11 mouse cellular contexts compared by ENCODE assay signal in the genomic region with DNA sequence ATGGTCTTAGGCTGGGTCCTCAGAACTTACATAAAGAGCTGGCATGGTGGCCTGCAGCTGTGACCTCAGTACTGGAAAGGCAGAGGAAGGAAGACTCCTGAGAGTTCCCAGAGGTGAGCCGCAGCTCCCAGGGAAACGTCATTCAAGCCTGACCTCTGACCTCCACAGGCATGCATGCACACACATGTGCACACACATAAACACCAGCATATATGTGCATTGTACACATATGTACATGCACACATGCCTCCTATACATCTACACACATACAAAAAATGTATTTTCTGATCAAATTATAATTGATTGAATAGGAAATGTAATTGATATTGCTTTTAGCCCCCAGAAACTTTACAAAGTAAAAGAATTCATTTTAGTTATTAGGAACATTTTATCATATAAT.
DNase-seq lines count a peak whose midpoint lies in the region; ATAC-seq and TF ChIP-seq lines count a peak whose summit lies in the region.
"Had no signal": no experiment of that assay in that cellular context is flagged by ENCODE, and none has a peak within 500 bp of the region (broad histone marks: within the 10 kb centered on the region; RNA-seq: fewer than 3 reads in every experiment).

No protein-coding gene starts in this region.

- H3K27me3 ChIP-seq in forebrain, embryonic 11.5 days (ENCODE audit: control insufficient read depth, insufficient read depth, low read length): no peaks in the 10 kb centered on the region
- H3K27me3 ChIP-seq in forebrain, embryonic 10.5 days (ENCODE audit: poor library complexity, severe bottlenecking): peaks cover 6% of the 10 kb centered on the region; the same call in 1 of the 2 replicates
- H3K27me3 ChIP-seq in liver, embryonic 11.5 days (replicated peaks; ENCODE audit: control insufficient read depth, insufficient read depth, low read length): no peaks in the 10 kb centered on the region
- H3K27me3 ChIP-seq in liver, postnatal 0 days (ENCODE audit: insufficient read depth, low read length): no peaks in the 10 kb centered on the region
- H3K27me3 ChIP-seq in forebrain, embryonic 14.5 days (replicated peaks; ENCODE audit: control insufficient read depth, insufficient read depth, low read length): no peaks in the 10 kb centered on the region
- H3K27me3 ChIP-seq in midbrain, embryonic 15.5 days (replicated peaks): no peaks in the 10 kb centered on the region
- H3K27me3 ChIP-seq: CH12.LX; limb, embryonic 15.5 days had no signal

- H3K4me1 ChIP-seq in forebrain, embryonic 11.5 days (replicated peaks; ENCODE audit: control insufficient read depth, insufficient read depth, low read length): no peaks in the 10 kb centered on the region
- no peaks in the 10 kb centered on the region for H3K4me1 ChIP-seq in forebrain, embryonic 10.5 days
- H3K4me1 ChIP-seq in liver, embryonic 11.5 days (replicated peaks; ENCODE audit: control insufficient read depth, insufficient read depth, low read length): no peaks in the 10 kb centered on the region
- no peaks in the 10 kb centered on the region for H3K4me1 ChIP-seq in liver, postnatal 0 days (ENCODE audit: insufficient read depth)
- H3K4me1 ChIP-seq in forebrain, embryonic 14.5 days (ENCODE audit: control insufficient read depth, insufficient read depth, low read length): no peaks in the 10 kb centered on the region
- 0 out of 2 replicates have a peak, but pooled peaks cover 2% of the 10 kb centered on the region for H3K4me1 ChIP-seq in midbrain, embryonic 15.5 days
- H3K4me1 ChIP-seq: heart, embryonic 12.5 days; limb, embryonic 15.5 days had no signal

- peak; percentile 50; the same call in 1 of the 2 replicates for ATAC-seq in forebrain, embryonic 11.5 days (replicated peaks; ENCODE audit: low FRiP score)
- peak; percentile 41; the same call in 1 of the 2 replicates for ATAC-seq in liver, embryonic 11.5 days (replicated peaks; ENCODE audit: low FRiP score)
- ATAC-seq in liver, postnatal 0 days: no peak
- 0 out of 2 replicates have a peak, but pooled peaks have one; percentile 23 for ATAC-seq in forebrain, embryonic 14.5 days
- peak; percentile 60 for ATAC-seq in midbrain, embryonic 15.5 days (replicated peaks)
- no peak for ATAC-seq in erythroid progenitor cell, adult 5-6 weeks (replicated peaks; ENCODE audit: low FRiP score, poor library complexity, severe bottlenecking)

- no peak overlapping the region for H3K4me3 ChIP-seq in forebrain, embryonic 11.5 days (ENCODE audit: low read depth, low read length)
- no peak overlapping the region for H3K4me3 ChIP-seq in forebrain, embryonic 10.5 days
- H3K4me3 ChIP-seq in liver, embryonic 11.5 days (ENCODE audit: low read depth, low read length): no peak overlapping the region
- no peak overlapping the region for H3K4me3 ChIP-seq in liver, postnatal 0 days (ENCODE audit: low read depth, low read length)
- no peak overlapping the region for H3K4me3 ChIP-seq in forebrain, embryonic 14.5 days (ENCODE audit: low read depth, low read length)
- no peak overlapping the region for H3K4me3 ChIP-seq in midbrain, embryonic 15.5 days

- 49% methylated on average over 2 of the region's 2 CpGs for WGBS in forebrain, embryonic 11.5 days
- 54% methylated on average over 2 of the region's 2 CpGs for WGBS in forebrain, embryonic 10.5 days
- WGBS in liver, embryonic 11.5 days: 49% methylated on average over 2 of the region's 2 CpGs
- 35% methylated on average over 2 of the region's 2 CpGs for WGBS in liver, postnatal 0 days (ENCODE audit: insufficient replicate concordance)
- WGBS in forebrain, embryonic 14.5 days: 55% methylated on average over 2 of the region's 2 CpGs
- 30% methylated on average over 2 of the region's 2 CpGs for WGBS in midbrain, embryonic 15.5 days

- H3K27ac ChIP-seq in forebrain, embryonic 11.5 days (ENCODE audit: low read depth, low read length): no peak overlapping the region
- H3K27ac ChIP-seq in forebrain, embryonic 10.5 days: no peak overlapping the region
- no peak overlapping the region for H3K27ac ChIP-seq in liver, embryonic 11.5 days (ENCODE audit: low read depth, low read length)
- H3K27ac ChIP-seq in liver, postnatal 0 days (ENCODE audit: low read depth): no peak overlapping the region
- no peak overlapping the region for H3K27ac ChIP-seq in forebrain, embryonic 14.5 days (ENCODE audit: low read depth, low read length)
- H3K27ac ChIP-seq in midbrain, embryonic 15.5 days: no peak overlapping the region
- H3K27ac ChIP-seq: limb, embryonic 15.5 days had no signal

- no peaks in the 10 kb centered on the region for H3K9me3 ChIP-seq in forebrain, embryonic 11.5 days (ENCODE audit: control insufficient read depth, low read length)
- H3K9me3 ChIP-seq in forebrain, embryonic 10.5 days: no peaks in the 10 kb centered on the region
- no peaks in the 10 kb centered on the region for H3K9me3 ChIP-seq in liver, embryonic 11.5 days (ENCODE audit: control insufficient read depth, low read length)
- no peaks in the 10 kb centered on the region for H3K9me3 ChIP-seq in liver, postnatal 0 days (ENCODE audit: low read length)
- no peaks in the 10 kb centered on the region for H3K9me3 ChIP-seq in forebrain, embryonic 14.5 days (replicated peaks; ENCODE audit: control insufficient read depth, low read length)
- H3K9me3 ChIP-seq in midbrain, embryonic 15.5 days: no peaks in the 10 kb centered on the region
- H3K9me3 ChIP-seq: heart, embryonic 12.5 days; limb, embryonic 15.5 days had no signal

- DNase-seq in forebrain, embryonic 11.5 days (ENCODE audit: low spot score): no peak
- DNase-seq in forebrain, embryonic 10.5 days (ENCODE audit: extremely low spot score, low spot score): no peak
- no peak for DNase-seq in liver, embryonic 11.5 days (ENCODE audit: low spot score)
- no peak for DNase-seq in liver, postnatal 0 days
- DNase-seq in forebrain, embryonic 14.5 days (ENCODE audit: low spot score): no peak
- no peak for DNase-seq in layer of hippocampus, adult 9-10 months (ENCODE audit: low spot score)

- H3K4me2 ChIP-seq in forebrain, embryonic 11.5 days (ENCODE audit: low read depth, low read length, severe bottlenecking): no peak overlapping the region
- H3K4me2 ChIP-seq in liver, embryonic 11.5 days: no peak overlapping the region
- no peak overlapping the region for H3K4me2 ChIP-seq in liver, postnatal 0 days (ENCODE audit: low read depth, low read length)
- no peak overlapping the region for H3K4me2 ChIP-seq in forebrain, embryonic 14.5 days (ENCODE audit: low read length)
- no peak overlapping the region for H3K4me2 ChIP-seq in midbrain, embryonic 15.5 days

- H3K9ac ChIP-seq in forebrain, embryonic 11.5 days (ENCODE audit: low read length): no peak overlapping the region
- no peak overlapping the region for H3K9ac ChIP-seq in liver, embryonic 11.5 days (ENCODE audit: low read depth, low read length)
- H3K9ac ChIP-seq in liver, postnatal 0 days (replicated peaks): no peak overlapping the region
- no peak overlapping the region for H3K9ac ChIP-seq in forebrain, embryonic 14.5 days (ENCODE audit: low read length)
- H3K9ac ChIP-seq in midbrain, embryonic 15.5 days: no peak overlapping the region
- H3K9ac ChIP-seq: limb, embryonic 15.5 days had no signal

- no peak for TF ChIP-seq EP300 in liver, postnatal 0 days (IDR thresholded peaks at IDR 0.05; ENCODE audit: low read depth)

- H3K36me3 ChIP-seq in forebrain, embryonic 11.5 days (ENCODE audit: control insufficient read depth, insufficient read depth, low read length): no peaks in the 10 kb centered on the region
- no peaks in the 10 kb centered on the region for H3K36me3 ChIP-seq in forebrain, embryonic 10.5 days (replicated peaks)
- H3K36me3 ChIP-seq in liver, embryonic 11.5 days (ENCODE audit: control insufficient read depth, insufficient read depth, low read length): no peaks in the 10 kb centered on the region
- no peaks in the 10 kb centered on the region for H3K36me3 ChIP-seq in liver, postnatal 0 days (replicated peaks; ENCODE audit: insufficient read depth, low read length)
- H3K36me3 ChIP-seq in forebrain, embryonic 14.5 days (ENCODE audit: control insufficient read depth, insufficient read depth, low read length): no peaks in the 10 kb centered on the region
- H3K36me3 ChIP-seq in midbrain, embryonic 15.5 days (replicated peaks): no peaks in the 10 kb centered on the region
- H3K36me3 ChIP-seq: heart, embryonic 12.5 days; limb, embryonic 15.5 days had no signal

- no peak for TF ChIP-seq CTCF in liver, postnatal 0 days (IDR thresholded peaks at IDR 0.05; ENCODE audit: low read depth)

Comparison
In these comparisons a context has a peak if more than half of its experiments do, and no peak if none do; other contexts are left out.
1. ATAC-seq: peak in forebrain, embryonic 11.5 days (single experiment), liver, embryonic 11.5 days (single experiment), forebrain, embryonic 14.5 days (single experiment) and midbrain, embryonic 15.5 days (single experiment); none in liver, postnatal 0 days (single experiment) and erythroid progenitor cell, adult 5-6 weeks (single experiment).